Mouse (Mus musculus) neural tube, embryonic 12.5 days (tissue): ENCODE measurements around the gene Btaf1. TPM values are rescaled to one million over a fixed set of nuclear protein-coding genes. Genes with fewer than 3 reads are reported as not detected.

Experiments
- ATAC-seq: fragments of 200-750 bp; cut with Nextera tagmentation; 2 replicates; pipeline ENCODE4 v1.8.0; 2017; ENCODE audit warnings: low read depth, mild to moderate bottlenecking, moderate TSS enrichment, moderate library complexity; ENCODE audit not compliant: low FRiP score
- H3K27ac ChIP-seq: fragments of 300-500 bp; sonication (generic); 2 replicates; pipeline ENCODE4 v1.5.1; 2016
- H3K27me3 ChIP-seq: fragments of 300-500 bp; sonication (generic); replicated peaks from 2 replicates; pipeline ENCODE4 v1.6.1; 2016; ENCODE audit warnings: mild to moderate bottlenecking
- H3K36me3 ChIP-seq: fragments of 300-500 bp; sonication (generic); 2 replicates; pipeline ENCODE4 v1.6.1; 2016; ENCODE audit warnings: mild to moderate bottlenecking
- H3K4me1 ChIP-seq: fragments of 300-500 bp; sonication (generic); 2 replicates; pipeline ENCODE4 v1.6.1; 2016
- H3K4me2 ChIP-seq: fragments of 300-500 bp; sonication (generic); replicated peaks from 2 replicates; pipeline ENCODE4 v1.6.1; 2016; ENCODE audit warnings: mild to moderate bottlenecking
- H3K4me3 ChIP-seq: fragments of 300-500 bp; sonication (generic); 2 replicates; pipeline ENCODE4 v1.5.1; 2016
- H3K9ac ChIP-seq: fragments of 300-500 bp; sonication (generic); 2 replicates; pipeline ENCODE4 v1.6.1; 2016; ENCODE audit warnings: mild to moderate bottlenecking
- H3K9me3 ChIP-seq: fragments of 300-500 bp; sonication (generic); 2 replicates; pipeline ENCODE4 v1.6.1; 2016; ENCODE audit warnings: mild to moderate bottlenecking
- WGBS: fragments of 180-500 bp; shearing (Covaris S2); methylation state at CpG from one replicate; pipeline ENCODE4 v1.1.7; 2016; 5-methylcytosine and 5-hydroxymethylcytosine counted together
- polyA plus RNA-seq: library from polyadenylated mRNA; unstranded; fragments of >200 nt; fragmentation: Nextera tagmentation; extraction: Ambion mirVana; gene quantifications from 2 replicates; pipeline ENCODE4 v1.2.1, GENCODE M21; 2016

Btaf1 gene
- polyA plus RNA-seq, 1 experiment from 2014 or later: 17.3 TPM

- peaks cover 51% of the 10 kb centered on the region for H3K36me3 ChIP-seq
- H3K4me2 ChIP-seq: no peak overlapping the region
- H3K4me3 ChIP-seq: no peak overlapping the region
- H3K4me1 ChIP-seq: peaks cover 4% of the 10 kb centered on the region
- H3K9ac ChIP-seq: no peak overlapping the region
- H3K27me3 ChIP-seq: no peaks in the 10 kb centered on the region
- no peak overlapping the region for H3K27ac ChIP-seq
- 92% methylated on average over 6 of the region's 6 CpGs for WGBS
- no peaks in the 10 kb centered on the region for H3K9me3 ChIP-seq
- no peak for ATAC-seq
Measured at GRCm38 (mm10) chr19:37013461-37013860, 87.6 kb downstream of the Btaf1 start.

GRCm38 (mm10) chr19:37014173-37014939 is 88.5 kb downstream of the Btaf1 start:
- ATAC-seq: no peak
- Histone ChIP-seq H3K4me3 (no peak overlapping the region), H3K27ac (no peak overlapping the region), H3K9ac (no peak overlapping the region), H3K4me2 (no peak overlapping the region), H3K27me3 (no peaks in the 10 kb centered on the region), H3K36me3 (peaks cover 42% of the 10 kb centered on the region), H3K4me1 (peaks cover 8% of the 10 kb centered on the region), H3K9me3 (no peaks in the 10 kb centered on the region)
- 94% methylated on average over 8 of the region's 8 CpGs for WGBS

GRCm38 (mm10) chr19:37016890-37017289 is 91.0 kb downstream of the Btaf1 start:
- Histone ChIP-seq H3K36me3 (peaks cover 18% of the 10 kb centered on the region), H3K4me3 (no peak overlapping the region), H3K27me3 (no peaks in the 10 kb centered on the region), H3K9ac (no peak overlapping the region), H3K27ac (no peak overlapping the region), H3K4me1 (peaks cover 8% of the 10 kb centered on the region), H3K9me3 (no peaks in the 10 kb centered on the region), H3K4me2 (no peak overlapping the region)
- 93% methylated on average over 6 of the region's 6 CpGs for WGBS
- no peak for ATAC-seq

- Histone ChIP-seq H3K4me3 (peak overlapping the region; percentile 31), H3K4me1 (peaks cover 8% of the 10 kb centered on the region), H3K4me2 (peak overlapping the region; percentile 60), H3K27me3 (no peaks in the 10 kb centered on the region), H3K36me3 (peaks cover 8% of the 10 kb centered on the region), H3K9ac (0 out of 2 replicates have a peak overlapping the region, but pooled peaks have one; percentile 29), H3K9me3 (no peaks in the 10 kb centered on the region), H3K27ac (no peak overlapping the region)
- 4% methylated on average over 26 of the region's 26 CpGs for WGBS
- peak; percentile 93 for ATAC-seq
Measured at GRCm38 (mm10) chr19:37018411-37018810, 92.5 kb downstream of the Btaf1 start.

DNA sequence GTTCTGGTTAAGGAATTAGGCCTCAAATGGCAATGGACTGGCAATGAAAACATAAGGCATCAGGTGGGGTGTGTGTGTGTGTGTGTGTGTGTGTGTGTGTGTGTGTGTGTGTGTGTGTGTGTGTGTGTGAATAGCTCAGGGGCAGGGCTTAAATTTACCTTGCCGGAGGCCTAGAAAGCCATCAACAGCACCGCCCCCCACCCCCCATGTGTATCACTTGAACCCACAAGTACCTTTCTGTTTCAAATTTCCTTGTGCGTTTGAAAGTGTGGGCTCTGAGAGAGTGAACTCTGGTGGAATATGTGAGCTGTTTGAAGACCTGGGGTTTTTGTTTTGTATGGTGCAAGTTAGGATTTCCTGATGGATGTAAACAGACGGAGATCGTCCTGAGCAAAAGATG is 93.1 kb downstream of the Btaf1 start:
- Histone ChIP-seq H3K9me3 (no peaks in the 10 kb centered on the region), H3K4me1 (peaks cover 8% of the 10 kb centered on the region), H3K36me3 (peaks cover 4% of the 10 kb centered on the region; the same call in 1 of the 2 replicates), H3K9ac (no peak overlapping the region), H3K27ac (no peak overlapping the region), H3K4me2 (peak overlapping the region; percentile 60), H3K27me3 (no peaks in the 10 kb centered on the region), H3K4me3 (peak overlapping the region; percentile 31; the same call in 1 of the 2 replicates)
- WGBS: 61% methylated on average over 5 of the region's 5 CpGs
- no peak for ATAC-seq

GRCm38 (mm10) chr19:37020531-37020930 is 94.7 kb downstream of the Btaf1 start:
- no peak for ATAC-seq
- Histone ChIP-seq H3K9me3 (no peaks in the 10 kb centered on the region), H3K4me1 (peaks cover 8% of the 10 kb centered on the region), H3K9ac (no peak overlapping the region), H3K27me3 (no peaks in the 10 kb centered on the region), H3K36me3 (no peaks in the 10 kb centered on the region), H3K4me2 (no peak overlapping the region), H3K27ac (no peak overlapping the region), H3K4me3 (no peak overlapping the region)
- WGBS: 80% methylated on average over 5 of the region's 5 CpGs

DNA sequence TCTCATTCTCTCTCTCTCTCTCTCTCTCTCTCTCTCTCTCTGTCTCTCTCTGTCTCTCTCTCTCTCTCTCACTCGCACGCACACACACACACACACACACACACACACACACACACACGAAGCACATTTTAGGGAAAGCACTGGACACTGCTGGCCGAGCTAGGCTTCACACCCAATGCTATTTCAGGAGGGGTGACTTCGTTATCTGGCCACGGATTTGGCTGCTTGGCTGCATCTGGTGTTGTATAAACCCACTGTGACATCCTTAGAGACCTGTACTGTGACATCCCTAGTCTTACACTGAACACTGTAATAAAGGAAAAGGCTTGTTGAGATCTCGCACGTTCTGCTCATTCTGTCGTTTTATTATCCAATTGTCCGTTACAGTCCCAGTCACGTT is 95.1 kb downstream of the Btaf1 start:
- H3K36me3 ChIP-seq: no peaks in the 10 kb centered on the region
- H3K4me2 ChIP-seq: no peak overlapping the region
- WGBS: 81% methylated on average over 11 of the region's 11 CpGs
- ATAC-seq: no peak
- no peak overlapping the region for H3K27ac ChIP-seq
- no peak overlapping the region for H3K9ac ChIP-seq
- no peaks in the 10 kb centered on the region for H3K9me3 ChIP-seq
- H3K27me3 ChIP-seq: no peaks in the 10 kb centered on the region
- no peak overlapping the region for H3K4me3 ChIP-seq
- H3K4me1 ChIP-seq: peaks cover 8% of the 10 kb centered on the region

- Histone ChIP-seq H3K27me3 (no peaks in the 10 kb centered on the region), H3K4me1 (peaks cover 8% of the 10 kb centered on the region), H3K4me2 (no peak overlapping the region), H3K9me3 (no peaks in the 10 kb centered on the region), H3K27ac (no peak overlapping the region), H3K36me3 (no peaks in the 10 kb centered on the region), H3K4me3 (no peak overlapping the region), H3K9ac (no peak overlapping the region)
- 94% methylated on average over 5 of the region's 5 CpGs for WGBS
- no peak for ATAC-seq
Measured at GRCm38 (mm10) chr19:37022146-37022545, 96.3 kb downstream of the Btaf1 start.

GRCm38 (mm10) chr19:37025839-37026319 is 100.0 kb downstream of the Btaf1 start:
- no peak for ATAC-seq
- 86% methylated on average over 13 of the region's 13 CpGs for WGBS
- Histone ChIP-seq H3K36me3 (peaks cover 5% of the 10 kb centered on the region; the same call in 1 of the 2 replicates), H3K27ac (no peak overlapping the region), H3K4me3 (no peak overlapping the region), H3K4me1 (no peaks in the 10 kb centered on the region), H3K4me2 (no peak overlapping the region), H3K9me3 (no peaks in the 10 kb centered on the region), H3K27me3 (no peaks in the 10 kb centered on the region), H3K9ac (no peak overlapping the region)

GRCm38 (mm10) chr19:37026408-37026807 is 100.5 kb downstream of the Btaf1 start:
- Histone ChIP-seq H3K9ac (no peak overlapping the region), H3K9me3 (no peaks in the 10 kb centered on the region), H3K4me1 (no peaks in the 10 kb centered on the region), H3K27ac (no peak overlapping the region), H3K36me3 (peaks cover 5% of the 10 kb centered on the region; the same call in 1 of the 2 replicates), H3K4me3 (no peak overlapping the region), H3K4me2 (no peak overlapping the region), H3K27me3 (no peaks in the 10 kb centered on the region)
- WGBS: 75% methylated on average over 11 of the region's 11 CpGs
- no peak for ATAC-seq

GRCm38 (mm10) chr19:37029771-37030170 is 103.9 kb downstream of the Btaf1 start:
- H3K27ac ChIP-seq: no peak overlapping the region
- no peaks in the 10 kb centered on the region for H3K4me1 ChIP-seq
- 82% methylated on average over 6 of the region's 6 CpGs for WGBS
- H3K27me3 ChIP-seq: no peaks in the 10 kb centered on the region
- H3K4me3 ChIP-seq: no peak overlapping the region
- H3K36me3 ChIP-seq: peaks cover 5% of the 10 kb centered on the region; the same call in 1 of the 2 replicates
- no peak for ATAC-seq
- H3K4me2 ChIP-seq: no peak overlapping the region
- H3K9me3 ChIP-seq: no peaks in the 10 kb centered on the region
- no peak overlapping the region for H3K9ac ChIP-seq

- H3K4me1 ChIP-seq: no peaks in the 10 kb centered on the region
- no peak for ATAC-seq
Measured at GRCm38 (mm10) chr19:37031446-37031845, 105.6 kb downstream of the Btaf1 start.

DNA sequence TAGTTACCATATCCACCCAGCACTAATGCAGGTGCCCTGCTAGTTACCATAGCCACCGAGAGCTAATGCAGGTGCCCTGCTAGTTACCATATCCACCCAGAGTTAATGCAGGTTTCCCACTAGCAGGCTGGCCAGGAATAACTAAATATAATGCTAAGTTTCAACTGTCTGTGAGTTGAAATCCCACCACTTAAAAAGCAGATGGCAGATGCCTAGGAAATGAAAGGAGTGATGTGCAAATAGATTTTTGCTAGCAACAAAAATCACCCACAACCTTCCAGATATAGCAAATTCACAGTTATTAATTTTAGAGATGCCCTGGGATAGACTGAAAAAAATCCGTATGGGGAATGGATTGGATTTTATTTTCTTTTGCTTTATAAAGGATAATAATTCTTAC is 106.5 kb downstream of the Btaf1 start:
- Histone ChIP-seq H3K9me3 (no peaks in the 10 kb centered on the region), H3K4me2 (no peak overlapping the region), H3K4me1 (no peaks in the 10 kb centered on the region), H3K9ac (no peak overlapping the region), H3K27me3 (no peaks in the 10 kb centered on the region), H3K36me3 (peaks cover 5% of the 10 kb centered on the region; the same call in 1 of the 2 replicates), H3K27ac (no peak overlapping the region), H3K4me3 (no peak overlapping the region)
- no peak for ATAC-seq
- 83% methylated on average over 2 of the region's 2 CpGs for WGBS

More at GRCm38 (mm10) chr19:37031446-37031845, 105.6 kb downstream of the Btaf1 start:
- 91% methylated on average over 5 of the region's 5 CpGs for WGBS
- Histone ChIP-seq H3K27me3 (no peaks in the 10 kb centered on the region), H3K36me3 (peaks cover 5% of the 10 kb centered on the region; the same call in 1 of the 2 replicates), H3K9ac (no peak overlapping the region), H3K9me3 (no peaks in the 10 kb centered on the region), H3K4me3 (no peak overlapping the region), H3K27ac (no peak overlapping the region), H3K4me2 (no peak overlapping the region)
